Mouse (Mus musculus) heart, adult 2 months (tissue): ENCODE measurements around the gene Crlf3. TPM values are rescaled to one million over a fixed set of nuclear protein-coding genes. Genes with fewer than 3 reads are reported as not detected.
"Not testable (repeated sequence)": the region's sequence is repeated elsewhere in the genome, so short reads cannot be mapped to it uniquely, and the experiment has no call there.

ENCODE experiments used
- DNase-seq, 2 experiments: peaks; one replicate each; pipeline ENCODE4 v3.0.0; 2021
- H3K27ac ChIP-seq: fragments of 200-600 bp; 2 replicates; pipeline ENCODE4 v1.8.1; 2022
- H3K27me3 ChIP-seq: fragments of 200-500 bp; 2 replicates; pipeline ENCODE4 v1.6.1; 2012; ENCODE audit warnings: mild to moderate bottlenecking, low read length, inconsistent platforms, mixed read lengths; ENCODE audit not compliant: control insufficient read depth, insufficient read depth
- H3K36me3 ChIP-seq: fragments of 200-500 bp; 2 replicates; pipeline ENCODE4 v1.6.1; 2012; ENCODE audit warnings: low read length, inconsistent platforms; ENCODE audit not compliant: control insufficient read depth, insufficient read depth
- H3K4me1 ChIP-seq: fragments of 200-500 bp; 2 replicates; pipeline ENCODE4 v1.6.1; 2011; ENCODE audit warnings: low read length; ENCODE audit not compliant: control insufficient read depth, insufficient read depth
- H3K4me3 ChIP-seq: fragments of 200-600 bp; 2 replicates; pipeline ENCODE4 v1.8.1; 2022
- H3K79me2 ChIP-seq: fragments of 200-500 bp; replicated peaks from 2 replicates; pipeline ENCODE4 v1.6.1; 2012; ENCODE audit warnings: mild to moderate bottlenecking, inconsistent platforms, low read length, moderate library complexity, mixed read lengths; ENCODE audit not compliant: control insufficient read depth, insufficient read depth
- H3K9ac ChIP-seq: fragments of 200-500 bp; 2 replicates; pipeline ENCODE4 v1.6.1; 2012; ENCODE audit warnings: low read depth, mild to moderate bottlenecking, control low read depth, inconsistent platforms, low read length, mixed read lengths
- CTCF ChIP-seq: fragments of 200-600 bp; IDR thresholded peaks from 2 replicates; pipeline ENCODE4 v1.8.1; 2022; ENCODE audit warnings: antibody characterized with exemption, mild to moderate bottlenecking, moderate library complexity
- EP300 ChIP-seq: fragments of 200-500 bp; IDR thresholded peaks from 2 replicates; pipeline ENCODE4 v1.6.1; 2011; ENCODE audit warnings: low read depth, low read length, control low read depth; ENCODE audit not compliant: insufficient read depth
- POLR2A ChIP-seq: fragments of 200-500 bp; IDR thresholded peaks from 2 replicates; pipeline ENCODE4 v1.6.1; 2011; ENCODE audit warnings: mild to moderate bottlenecking, low read depth, low read length, control low read depth; ENCODE audit not compliant: insufficient read depth
- WGBS: fragments of 180-500 bp; shearing (Covaris S2); methylation state at CpG from one replicate; pipeline ENCODE4 v1.1.7; 2018; 5-methylcytosine and 5-hydroxymethylcytosine counted together
- intact Hi-C: fragments of 180-260 bp; cut with DNase I; formaldehyde crosslinking; loops from one replicate; pipeline ENCODE4 v1.15.1; 2025
- polyA plus RNA-seq: library from polyadenylated mRNA; depleted of rRNA; stranded (reverse); fragments of >200 nt; gene quantifications from 2 replicates; pipeline ENCODE4 v1.2.3, GENCODE M21; 2012
- total RNA-seq, 2 experiments: library from RNA; stranded (reverse); gene quantifications; 2 replicates each; pipeline ENCODE4 v1.2.3; 2021

Gene Crlf3
- total and polyA plus RNA-seq, 3 experiments = 8.0 to 10.9 (median 10.8) TPM

DNA sequence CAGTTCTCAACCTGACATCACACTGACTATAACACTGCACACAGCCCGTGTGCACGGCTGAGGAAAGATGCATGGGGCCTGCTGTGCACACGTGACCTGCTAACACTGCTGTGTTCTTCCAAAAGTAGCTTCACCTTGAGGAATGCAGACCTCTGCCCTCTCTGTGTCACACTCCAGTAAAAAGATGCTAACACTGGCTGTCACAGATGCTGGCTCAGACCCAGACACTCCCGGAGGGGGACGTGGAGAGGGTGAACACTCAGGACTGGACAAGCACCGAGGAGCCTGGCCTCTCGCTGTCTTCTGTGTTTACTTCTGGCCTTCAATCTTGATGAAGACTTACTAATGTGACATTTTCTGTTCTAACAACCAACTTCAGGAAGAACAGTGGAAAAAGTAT, 33.9 kb downstream of the Crlf3 start:
- intact Hi-C loops = no loop called here
- TF ChIP-seq EP300 (no peak), CTCF (no peak), POLR2A (no peak)
- Histone ChIP-seq H3K9ac (no peak overlapping the region), H3K27ac (no peak overlapping the region), H3K27me3 (no peaks in the 10 kb centered on the region), H3K4me3 (no peak overlapping the region), H3K4me1 (no peaks in the 10 kb centered on the region; the same call in 1 of the 2 replicates), H3K79me2 (no peaks in the 10 kb centered on the region), H3K36me3 (no peaks in the 10 kb centered on the region)
- WGBS = 62% methylated on average over 7 of the region's 7 CpGs
- no peak for DNase-seq

DNA sequence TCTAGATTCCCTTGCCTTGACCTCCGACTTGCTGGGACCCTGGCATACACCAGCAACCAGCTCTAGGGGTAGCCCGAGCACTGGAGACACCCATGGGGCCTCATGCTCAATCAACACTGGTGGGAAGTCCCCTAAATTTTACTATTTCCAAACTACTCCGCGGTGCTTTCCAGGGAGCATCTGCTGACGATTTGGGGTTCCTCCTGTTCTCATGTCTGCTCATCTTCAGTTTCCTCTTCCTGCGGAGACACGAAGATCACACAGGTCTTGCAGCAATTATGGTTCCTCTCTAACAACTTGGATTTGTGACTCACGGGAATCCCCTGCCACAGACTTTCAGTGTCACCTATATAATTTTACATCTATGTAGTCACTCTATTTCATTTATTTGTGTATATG, 37.4 kb downstream of the Crlf3 start:
- no peaks in the 10 kb centered on the region for H3K4me1 ChIP-seq
- intact Hi-C loops = loop anchor here (5.0 kb wide), 1 partner anchor 164 kb away; the partner anchor contains the start of gene Rhot1
- 78% methylated on average over 8 of the region's 8 CpGs for WGBS
- no peaks in the 10 kb centered on the region for H3K79me2 ChIP-seq
- no peaks in the 10 kb centered on the region for H3K27me3 ChIP-seq
- no peak for TF ChIP-seq CTCF
- no peak for TF ChIP-seq EP300
- TF ChIP-seq POLR2A = no peak
- H3K9ac ChIP-seq = no peak overlapping the region
- no peak for DNase-seq
- H3K27ac ChIP-seq = no peak overlapping the region
- no peak overlapping the region for H3K4me3 ChIP-seq
- H3K36me3 ChIP-seq = no peaks in the 10 kb centered on the region

DNA sequence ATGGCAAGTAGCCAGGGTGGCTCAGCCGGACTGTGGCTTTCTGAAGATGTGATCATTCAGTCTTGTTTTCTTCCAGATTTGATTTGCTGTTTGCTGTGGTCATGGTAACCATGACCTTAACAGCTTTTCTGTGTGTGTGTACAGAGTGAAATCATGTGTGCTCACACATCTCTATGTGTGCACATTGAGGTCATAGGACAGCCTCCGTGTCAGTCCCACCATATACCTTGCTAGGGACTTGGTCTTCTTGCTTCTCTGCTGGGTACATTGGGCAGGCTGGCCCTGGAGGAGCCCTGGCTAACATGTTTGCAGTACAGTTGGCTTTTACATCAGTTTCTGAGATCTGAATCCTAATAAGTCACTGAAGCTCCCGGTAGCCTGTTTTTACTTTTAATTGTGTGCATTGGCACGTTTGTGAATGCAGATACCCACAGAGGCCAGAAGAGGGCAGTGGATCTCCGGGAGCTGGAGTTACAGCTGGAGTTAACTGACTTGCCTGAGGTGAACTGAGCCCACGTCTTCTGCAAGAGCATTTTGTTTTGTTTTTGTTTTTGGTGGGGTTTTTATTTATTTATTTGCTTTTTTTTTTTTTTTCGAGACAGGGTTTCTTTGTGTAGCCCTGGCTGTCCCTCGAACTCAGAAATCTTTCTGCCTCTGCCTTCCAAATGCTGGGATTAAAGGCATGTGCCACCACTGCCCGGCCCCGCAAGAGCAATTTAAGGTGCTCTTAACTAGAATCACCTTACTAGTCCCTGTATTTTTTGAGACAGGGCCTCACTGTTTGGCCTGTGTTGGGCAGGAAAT, 38.0 kb downstream of the Crlf3 start:
- Histone ChIP-seq H3K27ac (no peak overlapping the region), H3K4me3 (no peak overlapping the region), H3K27me3 (no peaks in the 10 kb centered on the region), H3K36me3 (no peaks in the 10 kb centered on the region), H3K9ac (no peak overlapping the region), H3K79me2 (no peaks in the 10 kb centered on the region), H3K4me1 (no peaks in the 10 kb centered on the region)
- TF ChIP-seq CTCF = peak; percentile 86
- TF ChIP-seq POLR2A = no peak
- TF ChIP-seq EP300 = peak; percentile 61; the same call in 1 of the 2 replicates
- DNase-seq = peak; percentile 33 to 41
- 50% methylated on average over 10 of the region's 10 CpGs for WGBS
- intact Hi-C loops = loop anchor here (5.0 kb wide), 1 partner anchor 164 kb away; the partner anchor contains the start of gene Rhot1

- Histone ChIP-seq H3K36me3 (peaks cover under 1% of the 10 kb centered on the region; the same call in 1 of the 2 replicates), H3K4me3 (no peak overlapping the region), H3K4me1 (no peaks in the 10 kb centered on the region), H3K27ac (no peak overlapping the region), H3K27me3 (no peaks in the 10 kb centered on the region), H3K9ac (no peak overlapping the region), H3K79me2 (no peaks in the 10 kb centered on the region)
- no peak for DNase-seq
- intact Hi-C loops = no loop called here
- whole genome bisulfite sequencing = 81% methylated on average over 8 of the region's 8 CpGs
- no peak for TF ChIP-seq CTCF
- TF ChIP-seq EP300 = no peak
- no peak for TF ChIP-seq POLR2A
Observed at GRCm38 (mm10) chr11:80037495-80037894, 43.3 kb downstream of the Crlf3 start.

DNA sequence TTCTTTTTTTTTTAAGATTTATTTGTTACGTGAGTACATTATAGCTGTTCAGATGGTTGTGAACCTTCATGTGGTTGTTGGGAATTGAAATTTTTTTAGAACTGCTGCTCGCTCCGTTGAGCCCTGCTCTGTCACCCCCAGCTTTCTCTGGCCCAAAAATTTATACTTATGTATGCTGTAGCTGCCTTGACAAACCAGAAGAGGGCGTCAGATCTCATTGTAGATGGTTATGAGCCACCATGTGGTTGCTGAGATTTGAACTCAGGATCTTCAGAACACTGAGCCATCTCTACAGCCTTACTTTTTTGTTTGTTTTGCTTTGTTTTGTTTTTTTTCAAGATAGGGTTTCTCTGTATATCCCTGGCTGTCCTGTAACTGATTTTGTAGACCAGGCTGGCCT, 59.5 kb downstream of the Crlf3 start:
- Histone ChIP-seq H3K4me1 (no peaks in the 10 kb centered on the region), H3K4me3 (no peak overlapping the region), H3K79me2 (no peaks in the 10 kb centered on the region), H3K36me3 (no peaks in the 10 kb centered on the region; the same call in 1 of the 2 replicates), H3K9ac (no peak overlapping the region), H3K27me3 (no peaks in the 10 kb centered on the region), H3K27ac (no peak overlapping the region)
- no peak for DNase-seq
- TF ChIP-seq POLR2A (no peak), CTCF (0 out of 2 replicates have a peak, but pooled peaks have one; percentile 19)
- intact Hi-C loops = no loop called here
- WGBS = 93% methylated on average over 4 of the region's 4 CpGs

GRCm38 (mm10) chr11:80019792-80020191, 61.0 kb downstream of the Crlf3 start:
- WGBS = 91% methylated on average over 1 of the region's 1 CpGs
- Histone ChIP-seq H3K4me3 (no peak overlapping the region), H3K4me1 (no peaks in the 10 kb centered on the region), H3K36me3 (no peaks in the 10 kb centered on the region), H3K27ac (no peak overlapping the region), H3K27me3 (no peaks in the 10 kb centered on the region), H3K9ac (no peak overlapping the region), H3K79me2 (no peaks in the 10 kb centered on the region)
- TF ChIP-seq POLR2A = no peak
- TF ChIP-seq CTCF = peak; percentile 33
- DNase-seq = no peak
- intact Hi-C loops = no loop called here

GRCm38 (mm10) chr11:80016533-80016932, 64.3 kb downstream of the Crlf3 start:
- WGBS = 90% methylated on average over 5 of the region's 5 CpGs
- H3K4me3 ChIP-seq, H3K9ac ChIP-seq, H3K79me2 ChIP-seq, H3K27me3 ChIP-seq, H3K4me1 ChIP-seq, DNase-seq, intact Hi-C loops, H3K27ac ChIP-seq, H3K36me3 ChIP-seq: not testable (repeated sequence)
